Mouse (Mus musculus): ENCODE measurements around the gene Ap3s2.
A peak's percentile ranks its signal among the peaks of the same experiment; 100 is the strongest.

Gene Ap3s2

DNA sequence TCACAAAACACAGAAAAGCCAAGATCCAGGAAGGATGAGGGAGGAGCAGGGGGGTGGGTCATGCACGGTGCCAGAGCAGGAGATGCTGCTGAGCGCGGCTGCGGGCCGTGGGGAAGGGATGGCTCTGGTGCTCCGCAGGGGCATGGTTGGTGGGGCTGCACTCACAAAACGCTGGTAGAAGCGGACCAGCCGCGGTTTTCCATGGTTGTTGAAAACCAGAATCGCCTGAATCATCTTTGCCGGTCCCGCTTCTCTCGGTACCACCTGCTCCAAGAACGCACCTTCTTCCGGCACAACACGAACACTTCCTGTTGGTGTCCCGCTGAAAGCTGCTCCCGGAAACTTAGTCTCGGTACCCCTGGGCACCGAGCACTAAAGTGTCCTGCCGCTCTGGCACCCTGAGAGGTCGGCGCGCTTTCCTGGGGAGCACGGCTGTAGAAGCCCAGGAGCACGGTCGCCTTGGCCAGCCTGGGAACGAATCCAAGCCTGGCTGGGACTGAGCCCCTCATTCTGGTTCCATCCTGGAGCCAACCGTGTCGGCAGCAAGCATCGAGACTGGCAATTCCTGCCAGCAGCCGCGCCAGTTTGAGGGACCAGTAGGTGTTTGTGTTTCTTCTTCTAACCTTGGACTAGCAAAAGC lies at the start of gene Ap3s2:
Ap3s2 (minus strand) TSS at position 306 of the 640 bp plus-strand sequence.
- DNase-seq (ENCODE audit: low spot score in 2 of 2), result peak; percentile 84 to 87

- DNase-seq (ENCODE audit: low spot score in 2 of 2), result no peak
Measured at GRCm38 (mm10) chr7:79968326-79968725, 47.9 kb upstream of the Ap3s2 start.

DNA sequence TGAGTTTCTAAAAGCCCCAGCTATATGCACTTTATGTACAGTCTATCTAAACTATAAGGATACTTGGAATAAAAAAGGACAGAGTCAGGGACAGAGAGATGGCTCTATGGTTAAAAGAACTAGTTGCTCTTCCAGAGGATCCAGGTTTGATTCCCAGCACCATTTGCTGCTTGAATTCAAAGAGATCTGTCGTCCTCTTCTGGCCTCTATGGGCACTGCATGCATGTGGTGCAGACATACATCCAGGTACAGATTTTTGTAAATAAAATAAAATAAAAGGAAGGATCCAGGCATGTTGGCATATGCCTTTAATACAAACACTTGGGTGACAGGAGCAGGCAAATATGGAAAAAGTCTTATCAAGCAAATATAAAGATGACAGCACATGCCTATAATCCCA lies 41.2 kb upstream of the Ap3s2 start:
- no peak for DNase-seq (ENCODE audit: low spot score in 2 of 2)

- no peak for DNase-seq (ENCODE audit: low spot score in 2 of 2)
Measured at GRCm38 (mm10) chr7:79956131-79956530, 35.7 kb upstream of the Ap3s2 start.

- DNase-seq (ENCODE audit: low spot score in 2 of 2), result no peak
Measured at GRCm38 (mm10) chr7:79954890-79955289, 34.4 kb upstream of the Ap3s2 start.

GRCm38 (mm10) chr7:79951038-79951437 lies 30.6 kb upstream of the Ap3s2 start:
- DNase-seq (ENCODE audit: low spot score in 2 of 2), result no peak

- DNase-seq (ENCODE audit: low spot score in 2 of 2), result no peak
Measured at GRCm38 (mm10) chr7:79950236-79950635, 29.8 kb upstream of the Ap3s2 start.

DNA sequence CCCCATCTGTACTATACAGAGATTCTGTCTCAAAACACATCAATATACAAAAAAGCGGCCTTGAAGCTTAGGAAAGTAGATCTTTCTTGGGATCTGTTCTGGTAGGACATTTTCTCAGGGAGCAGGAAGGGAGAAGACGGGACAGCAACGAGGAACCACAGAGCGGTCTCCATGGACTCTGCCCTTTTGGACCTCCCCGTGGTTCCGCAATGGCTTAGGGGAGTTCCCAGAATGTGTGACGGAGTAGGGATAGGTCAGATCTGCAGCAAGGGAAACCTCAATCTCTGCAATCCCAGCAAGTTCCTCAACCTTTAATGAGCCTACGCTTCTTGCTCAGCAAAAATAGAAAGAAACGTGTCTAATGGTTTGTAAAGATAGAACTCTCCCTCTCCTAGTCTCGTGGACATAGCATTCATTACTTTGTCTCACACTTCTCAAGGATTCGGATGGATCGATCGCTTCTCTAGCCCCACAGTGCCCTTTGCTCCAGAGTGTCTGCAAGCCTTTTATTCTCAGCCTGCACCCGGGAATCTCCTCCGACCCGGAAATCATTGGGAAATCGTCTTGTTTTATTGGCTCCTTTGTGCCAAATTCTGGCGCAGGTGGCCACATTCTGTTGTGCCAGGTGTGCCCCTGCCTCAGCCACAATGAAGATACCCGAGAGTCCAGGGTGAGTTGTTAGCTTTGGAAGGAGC lies 15.2 kb upstream of the Ap3s2 start:
- DNase-seq (ENCODE audit: low spot score in 2 of 2), result no peak

DNA sequence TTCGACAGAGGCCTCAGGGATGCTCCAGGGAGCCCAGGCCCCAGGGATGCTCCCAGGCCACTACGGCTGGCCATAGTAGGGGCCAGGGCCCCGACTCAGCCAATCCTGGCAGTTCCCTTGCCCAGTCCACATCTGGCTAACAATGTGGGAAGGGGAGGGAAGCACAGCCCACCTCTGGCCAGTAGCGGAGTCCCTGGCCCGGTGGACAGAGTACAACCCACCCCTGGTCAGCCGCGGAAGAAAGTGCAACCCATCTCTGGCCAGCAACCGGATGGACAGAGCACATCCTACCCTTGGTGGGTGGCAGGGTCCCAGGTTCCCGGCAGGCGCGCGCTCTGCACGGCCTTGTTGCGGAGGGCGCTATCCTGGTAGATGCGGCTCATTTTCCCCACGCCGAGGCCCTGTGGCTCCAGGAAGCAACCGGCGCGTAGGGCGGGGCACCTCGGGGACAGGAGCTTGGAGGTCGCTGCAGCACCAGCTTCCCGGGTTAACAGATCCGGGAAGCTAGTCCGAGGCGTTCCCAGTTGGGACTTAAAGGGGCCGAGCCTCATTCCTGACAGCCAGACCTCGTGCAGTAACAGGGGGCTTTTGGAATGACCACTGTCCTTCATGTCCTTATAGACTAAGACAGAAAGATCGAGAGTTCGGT lies 14.5 kb upstream of the Ap3s2 start, which contains the start of gene Arpin:
Arpin (minus strand) TSS at position 498 of the 649 bp plus-strand sequence.
- DNase-seq (ENCODE audit: low spot score in 2 of 2), result peak; percentile 22 to 41

GRCm38 (mm10) chr7:79934461-79934860 lies 14.0 kb upstream of the Ap3s2 start:
- DNase-seq (ENCODE audit: low spot score in 2 of 2), result no peak

- no peak for DNase-seq (ENCODE audit: low spot score in 2 of 2)
Measured at GRCm38 (mm10) chr7:79928516-79929052, 8.1 kb upstream of the Ap3s2 start.

GRCm38 (mm10) chr7:79914556-79914955 lies 5.9 kb downstream of the Ap3s2 start:
- no peak for DNase-seq (ENCODE audit: low spot score in 2 of 2)

DNA sequence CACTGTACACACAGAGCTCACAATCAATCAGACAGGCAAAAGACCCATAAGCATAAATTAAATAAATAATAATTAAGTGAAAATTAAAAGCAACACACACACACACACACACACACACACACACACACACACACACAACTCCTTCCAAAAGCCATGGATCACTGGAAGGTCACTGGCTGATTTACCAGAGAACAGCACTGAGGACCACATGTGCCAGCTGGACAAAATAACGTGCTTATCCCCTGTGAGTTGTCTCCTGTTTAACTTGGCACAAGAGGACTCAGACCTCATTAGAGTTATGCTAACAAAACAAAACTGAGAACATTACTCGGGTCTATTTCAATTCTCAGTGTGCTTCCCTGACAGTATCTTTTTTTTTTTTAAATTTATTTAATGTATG lies 13.1 kb downstream of the Ap3s2 start:
- no peak for DNase-seq (ENCODE audit: low spot score in 2 of 2)

DNA sequence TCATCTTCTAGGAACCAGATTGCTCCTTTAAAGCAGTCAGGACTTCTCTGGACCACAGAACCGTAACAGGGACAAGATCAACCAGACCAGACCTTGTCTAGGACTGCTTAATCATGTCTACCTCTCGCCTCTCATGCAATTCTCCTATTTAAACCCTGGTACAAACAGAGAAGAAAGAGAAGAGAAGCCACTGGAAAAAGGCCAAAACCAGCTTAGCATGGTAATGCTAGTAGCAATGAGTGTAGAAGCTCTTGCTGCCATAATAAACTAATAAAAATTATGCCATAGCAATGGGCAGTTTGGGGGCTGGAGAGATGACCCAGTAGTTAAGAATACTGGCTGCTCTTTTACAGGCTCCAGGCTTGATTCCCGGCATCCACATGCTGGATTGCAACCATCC lies 13.5 kb downstream of the Ap3s2 start:
- no peak for DNase-seq (ENCODE audit: low spot score in 2 of 2)

- no peak for DNase-seq (ENCODE audit: low spot score in 2 of 2)
Measured at GRCm38 (mm10) chr7:79905193-79905592, 15.3 kb downstream of the Ap3s2 start.

GRCm38 (mm10) chr7:79903160-79903792 lies 17.2 kb downstream of the Ap3s2 start:
- no peak for DNase-seq (ENCODE audit: low spot score in 2 of 2)

GRCm38 (mm10) chr7:79900753-79901152 lies 19.7 kb downstream of the Ap3s2 start:
- no peak for DNase-seq (ENCODE audit: low spot score in 2 of 2)

- DNase-seq (ENCODE audit: low spot score in 2 of 2), result no peak
Measured at GRCm38 (mm10) chr7:79895225-79895624, 25.2 kb downstream of the Ap3s2 start.

DNA sequence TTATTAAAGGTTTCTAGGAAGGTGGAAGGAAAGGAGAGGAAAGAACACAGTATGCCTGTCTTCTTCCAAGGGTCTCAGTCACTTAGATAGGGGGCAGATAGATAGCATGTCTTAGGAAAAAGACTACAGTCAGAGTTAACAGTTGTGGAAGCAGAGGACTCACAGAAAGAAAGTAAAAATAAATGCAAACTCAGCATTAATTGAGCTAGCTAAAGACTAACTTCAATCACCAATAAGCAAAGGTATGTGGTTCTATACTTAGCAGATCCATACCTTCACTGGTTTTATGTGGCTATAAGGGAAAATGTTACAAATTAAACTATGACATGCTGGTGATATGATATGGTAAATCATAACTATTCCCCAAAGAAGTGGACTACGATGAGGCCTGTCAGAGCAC lies 25.7 kb downstream of the Ap3s2 start:
- no peak for DNase-seq (ENCODE audit: low spot score in 2 of 2)

GRCm38 (mm10) chr7:79892576-79893428 lies 27.6 kb downstream of the Ap3s2 start:
- no peak for DNase-seq (ENCODE audit: low spot score in 2 of 2)

All from right cerebral cortex, postnatal 36 days (tissue).